Mouse (Mus musculus): ENCODE measurements around the gene Bglap3. TPM values are rescaled to one million over a fixed set of nuclear protein-coding genes. Genes with fewer than 3 reads are reported as not detected.

Bglap3 gene
- total and polyA plus RNA-seq, 3 experiments = not detected

DNA sequence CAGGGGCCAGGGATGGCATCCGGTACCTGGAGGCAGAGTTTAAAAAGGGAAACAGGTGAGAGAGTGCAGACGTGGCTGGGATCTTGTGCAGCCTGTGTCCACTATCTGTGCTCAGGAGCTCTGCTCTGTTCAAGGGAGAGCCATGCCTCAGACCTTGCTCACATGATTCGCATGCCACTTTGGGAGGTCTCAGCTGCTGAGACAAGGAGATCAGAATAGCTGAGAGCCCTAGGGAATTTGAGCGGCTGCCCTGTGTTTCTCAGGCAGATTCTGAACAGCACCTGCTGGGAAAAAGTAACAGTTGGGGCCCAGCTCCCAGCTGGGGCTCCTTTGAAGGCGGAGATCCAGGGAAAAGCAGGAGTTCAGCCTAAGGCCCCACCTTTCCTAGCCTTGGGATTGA lies 13.0 kb downstream of the Bglap3 start:
- Histone ChIP-seq H3K27me3 (ENCODE audit: control insufficient read depth, insufficient read depth, low read length) (no peaks in the 10 kb centered on the region), H3K4me3 (no peak overlapping the region), H3K36me3 (ENCODE audit: control insufficient read depth, insufficient read depth, low read length) (no peaks in the 10 kb centered on the region), H3K27ac (no peak overlapping the region; the same call in 1 of the 2 replicates), H3K4me1 (ENCODE audit: control insufficient read depth, insufficient read depth, low read length) (no peaks in the 10 kb centered on the region), H3K79me2 (replicated peaks; ENCODE audit: control insufficient read depth, insufficient read depth, low read length) (no peaks in the 10 kb centered on the region), H3K9ac (ENCODE audit: low read depth, low read length) (no peak overlapping the region)
- intact Hi-C loops (cut with DNase I) = no loop called here
- 63% methylated on average over 5 of the region's 5 CpGs for WGBS
- no peak for DNase-seq
- TF ChIP-seq EP300 (IDR thresholded peaks at IDR 0.05; ENCODE audit: insufficient read depth, low read depth, low read length) (no peak), CTCF (IDR thresholded peaks at IDR 0.05) (no peak), POLR2A (IDR thresholded peaks at IDR 0.05; ENCODE audit: insufficient read depth, low read depth, low read length) (no peak)

- no peak for DNase-seq
- H3K27ac ChIP-seq = no peak overlapping the region
- no peak overlapping the region for H3K4me3 ChIP-seq
- WGBS = 79% methylated on average over 8 of the region's 8 CpGs
- no peak overlapping the region for H3K9ac ChIP-seq (ENCODE audit: low read depth, low read length)
- H3K4me1 ChIP-seq (ENCODE audit: control insufficient read depth, insufficient read depth, low read length) = no peaks in the 10 kb centered on the region
- H3K27me3 ChIP-seq (ENCODE audit: control insufficient read depth, insufficient read depth, low read length) = no peaks in the 10 kb centered on the region
- H3K36me3 ChIP-seq (ENCODE audit: control insufficient read depth, insufficient read depth, low read length) = no peaks in the 10 kb centered on the region
- no peaks in the 10 kb centered on the region for H3K79me2 ChIP-seq (replicated peaks; ENCODE audit: control insufficient read depth, insufficient read depth, low read length)
- intact Hi-C loops (cut with DNase I) = no loop called here
- peak; percentile 23 for TF ChIP-seq CTCF (IDR thresholded peaks at IDR 0.05)
- TF ChIP-seq EP300 (IDR thresholded peaks at IDR 0.05; ENCODE audit: insufficient read depth, low read depth, low read length) = no peak
- no peak for TF ChIP-seq POLR2A (IDR thresholded peaks at IDR 0.05; ENCODE audit: insufficient read depth, low read depth, low read length)
Observed at GRCm38 (mm10) chr3:88354396-88355165, 18.0 kb downstream of the Bglap3 start.

DNA sequence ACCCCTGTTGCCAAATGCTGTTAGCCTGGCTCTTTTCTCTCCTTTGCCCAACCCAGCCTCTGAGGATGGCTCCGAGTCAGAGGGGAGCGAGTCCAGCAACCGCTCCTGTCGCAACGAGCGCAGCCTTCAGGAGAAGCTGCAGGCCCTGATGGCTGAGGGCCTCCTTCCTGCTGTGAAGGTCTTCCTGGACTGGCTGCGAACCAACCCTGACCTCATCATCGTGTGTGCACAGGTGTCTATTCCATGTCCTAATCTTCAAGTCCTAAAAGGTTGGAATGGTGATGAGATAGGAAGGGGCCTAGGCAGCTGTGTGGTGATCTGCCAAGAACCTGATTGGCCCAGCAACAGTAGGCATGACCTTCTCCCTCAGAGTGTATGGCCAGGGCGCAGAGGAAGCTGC lies 19.6 kb downstream of the Bglap3 start:
- intact Hi-C loops (cut with DNase I) = no loop called here

DNA sequence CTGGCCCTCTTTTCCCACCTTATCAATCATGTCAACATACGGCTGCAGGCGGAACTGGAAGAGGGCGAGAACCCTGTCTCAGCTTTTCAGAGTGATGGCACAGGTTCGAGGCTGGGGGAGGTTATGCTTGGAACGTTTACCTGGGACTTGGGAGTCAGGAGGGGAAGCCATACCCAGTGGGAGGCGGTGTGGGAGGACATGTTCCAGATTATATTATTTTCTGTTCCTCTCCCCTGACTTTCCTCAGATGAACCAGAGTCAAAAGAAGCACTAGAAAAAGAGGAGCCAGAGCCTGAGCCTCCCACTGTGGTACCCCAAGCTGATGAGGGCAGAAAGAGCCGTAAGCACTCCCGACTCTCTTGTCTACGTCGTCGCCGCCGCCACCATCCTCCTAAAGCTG lies 21.8 kb downstream of the Bglap3 start:
- H3K4me1 ChIP-seq (ENCODE audit: control insufficient read depth, insufficient read depth, low read length) = no peaks in the 10 kb centered on the region
- DNase-seq = no peak
- no peak overlapping the region for H3K4me3 ChIP-seq
- no peaks in the 10 kb centered on the region for H3K27me3 ChIP-seq (ENCODE audit: control insufficient read depth, insufficient read depth, low read length)
- intact Hi-C loops (cut with DNase I) = no loop called here
- no peak for TF ChIP-seq EP300 (IDR thresholded peaks at IDR 0.05; ENCODE audit: insufficient read depth, low read depth, low read length)
- no peaks in the 10 kb centered on the region for H3K79me2 ChIP-seq (replicated peaks; ENCODE audit: control insufficient read depth, insufficient read depth, low read length)
- no peak overlapping the region for H3K9ac ChIP-seq (ENCODE audit: low read depth, low read length)
- no peak overlapping the region for H3K27ac ChIP-seq
- WGBS = 82% methylated on average over 13 of the region's 13 CpGs
- no peaks in the 10 kb centered on the region; the same call in 1 of the 2 replicates for H3K36me3 ChIP-seq (ENCODE audit: control insufficient read depth, insufficient read depth, low read length)

More for the DNA sequence above, 19.6 kb downstream of the Bglap3 start:
- no peak overlapping the region for H3K27ac ChIP-seq
- no peaks in the 10 kb centered on the region for H3K36me3 ChIP-seq (ENCODE audit: control insufficient read depth, insufficient read depth, low read length)
- DNase-seq = no peak
- WGBS = 70% methylated on average over 9 of the region's 9 CpGs
- no peaks in the 10 kb centered on the region for H3K27me3 ChIP-seq (ENCODE audit: control insufficient read depth, insufficient read depth, low read length)
- no peaks in the 10 kb centered on the region for H3K79me2 ChIP-seq (replicated peaks; ENCODE audit: control insufficient read depth, insufficient read depth, low read length)
- no peaks in the 10 kb centered on the region for H3K4me1 ChIP-seq (ENCODE audit: control insufficient read depth, insufficient read depth, low read length)
- TF ChIP-seq POLR2A (IDR thresholded peaks at IDR 0.05; ENCODE audit: insufficient read depth, low read depth, low read length) (no peak), CTCF (IDR thresholded peaks at IDR 0.05) (no peak), EP300 (IDR thresholded peaks at IDR 0.05; ENCODE audit: insufficient read depth, low read depth, low read length) (no peak)
- H3K9ac ChIP-seq (ENCODE audit: low read depth, low read length) = no peak overlapping the region
- no peak overlapping the region for H3K4me3 ChIP-seq

GRCm38 (mm10) chr3:88339006-88339405 lies 33.5 kb downstream of the Bglap3 start:
- Histone ChIP-seq H3K79me2 (replicated peaks; ENCODE audit: control insufficient read depth, insufficient read depth, low read length) (no peaks in the 10 kb centered on the region; the same call in 1 of the 2 replicates), H3K4me1 (ENCODE audit: control insufficient read depth, insufficient read depth, low read length) (peaks cover 6% of the 10 kb centered on the region), H3K36me3 (ENCODE audit: control insufficient read depth, insufficient read depth, low read length) (no peaks in the 10 kb centered on the region; the same call in 1 of the 2 replicates), H3K27me3 (ENCODE audit: control insufficient read depth, insufficient read depth, low read length) (no peaks in the 10 kb centered on the region), H3K4me3 (no peak overlapping the region), H3K27ac (no peak overlapping the region), H3K9ac (ENCODE audit: low read depth, low read length) (no peak overlapping the region)
- TF ChIP-seq EP300 (IDR thresholded peaks at IDR 0.05; ENCODE audit: insufficient read depth, low read depth, low read length) = no peak
- no peak for TF ChIP-seq POLR2A (IDR thresholded peaks at IDR 0.05; ENCODE audit: insufficient read depth, low read depth, low read length)
- no peak for TF ChIP-seq CTCF (IDR thresholded peaks at IDR 0.05)
- DNase-seq = no peak
- 43% methylated on average over 3 of the region's 3 CpGs for WGBS
- intact Hi-C loops (cut with DNase I) = loop anchor here (5.0 kb wide), 1 partner anchor 42 kb away; the partner anchor contains the start of genes Cct3 and Tsacc

DNA sequence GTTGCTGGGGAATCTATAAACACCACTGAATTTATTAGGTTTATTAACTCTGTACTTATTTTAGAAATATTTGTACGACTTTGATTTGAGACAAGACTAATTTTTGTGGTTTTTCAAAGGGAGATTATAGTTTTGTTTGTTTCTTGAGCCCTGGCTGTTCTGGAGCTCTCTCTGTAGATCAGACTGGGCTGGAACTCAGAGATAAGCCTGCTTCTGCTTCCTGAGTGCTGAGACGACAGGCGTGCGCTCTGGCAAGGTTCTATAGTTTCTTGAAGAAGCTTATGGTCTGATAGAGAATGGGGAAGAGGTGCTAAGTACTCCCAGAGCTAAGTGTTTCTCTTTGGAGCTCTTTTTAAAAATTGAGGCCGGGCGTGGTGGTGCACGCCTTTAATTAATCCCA lies 34.2 kb downstream of the Bglap3 start:
- TF ChIP-seq CTCF (IDR thresholded peaks at IDR 0.05) = no peak
- TF ChIP-seq EP300 (IDR thresholded peaks at IDR 0.05; ENCODE audit: insufficient read depth, low read depth, low read length) = no peak
- no peak for TF ChIP-seq POLR2A (IDR thresholded peaks at IDR 0.05; ENCODE audit: insufficient read depth, low read depth, low read length)
- H3K79me2 ChIP-seq (replicated peaks; ENCODE audit: control insufficient read depth, insufficient read depth, low read length) = no peaks in the 10 kb centered on the region; the same call in 1 of the 2 replicates
- 74% methylated on average over 7 of the region's 7 CpGs for whole genome bisulfite sequencing
- no peak overlapping the region for H3K4me3 ChIP-seq
- intact Hi-C loops (cut with DNase I) = loop anchor here (5.0 kb wide), 1 partner anchor 41 kb away; the partner anchor contains the start of genes Cct3 and Tsacc
- no peak overlapping the region for H3K9ac ChIP-seq (ENCODE audit: low read depth, low read length)
- H3K36me3 ChIP-seq (ENCODE audit: control insufficient read depth, insufficient read depth, low read length) = no peaks in the 10 kb centered on the region; the same call in 1 of the 2 replicates
- peaks cover 6% of the 10 kb centered on the region for H3K4me1 ChIP-seq (ENCODE audit: control insufficient read depth, insufficient read depth, low read length)
- H3K27ac ChIP-seq = no peak overlapping the region
- no peaks in the 10 kb centered on the region for H3K27me3 ChIP-seq (ENCODE audit: control insufficient read depth, insufficient read depth, low read length)
- DNase-seq = no peak

All from heart, adult 2 months (tissue).